ENCODE assay signal across 11 mouse cellular contexts in the genomic region with DNA sequence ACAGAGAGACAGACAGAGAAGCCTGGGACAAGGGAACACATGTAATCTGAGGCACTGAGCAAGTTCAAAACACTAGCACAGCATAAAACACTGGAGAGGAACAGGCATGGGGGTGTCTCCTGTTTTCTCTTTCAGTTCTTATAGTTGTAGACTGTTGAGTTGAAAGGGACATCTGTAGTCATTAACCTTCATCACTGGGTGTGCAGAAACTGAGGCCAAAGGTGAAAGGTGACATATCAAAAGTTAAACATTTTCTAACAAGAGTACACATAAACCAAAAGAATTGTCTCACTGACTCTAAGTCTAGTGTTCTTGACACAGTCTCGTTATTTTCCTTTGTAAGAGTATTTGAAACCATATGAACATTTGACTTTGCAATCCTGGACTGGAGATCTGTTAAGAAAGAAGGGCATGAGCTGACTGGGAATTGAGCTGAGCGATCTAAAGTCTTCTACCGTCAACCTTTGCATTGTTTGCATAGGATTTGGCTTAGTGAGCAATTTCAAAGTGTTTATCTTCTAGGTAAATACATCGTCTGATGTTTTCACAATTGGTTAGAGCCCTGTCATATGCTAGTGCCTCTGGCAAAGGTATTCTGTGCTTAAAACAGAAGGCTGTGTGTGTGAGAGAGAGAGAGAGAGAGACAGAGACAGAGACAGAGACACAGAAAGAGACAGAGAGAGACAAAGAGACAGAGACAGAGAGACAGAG.
"Had no signal": no experiment of that assay in that cellular context is flagged by ENCODE, and none has a peak within 500 bp of the region (broad histone marks: within the 10 kb centered on the region; RNA-seq: fewer than 3 reads in every experiment).

No protein-coding gene starts in this region.

- H3K9ac ChIP-seq: hindbrain, embryonic 12.5 days; limb, embryonic 15.5 days; neural tube, embryonic 15.5 days had no signal

- H3K27me3 ChIP-seq: hindbrain, embryonic 12.5 days; limb, embryonic 15.5 days; neural tube, embryonic 15.5 days had no signal

- H3K36me3 ChIP-seq: hindbrain, embryonic 12.5 days; limb, embryonic 15.5 days; neural tube, embryonic 15.5 days had no signal

- DNase-seq: layer of hippocampus, postnatal 36 days; lung, adult 18-20 months; midbrain, embryonic 14.5 days; thymus, adult 2 months; thymus, postnatal 25 days had no signal

- H3K4me3 ChIP-seq: hindbrain, embryonic 12.5 days; limb, embryonic 15.5 days; myocyte; neural tube, embryonic 15.5 days had no signal

- H3K4me2 ChIP-seq: hindbrain, embryonic 12.5 days; limb, embryonic 15.5 days; neural tube, embryonic 15.5 days had no signal

- H3K27ac ChIP-seq: hindbrain, embryonic 12.5 days; limb, embryonic 15.5 days; neural tube, embryonic 15.5 days had no signal

- ATAC-seq: hindbrain, embryonic 16.5 days; inflammation-experienced regulatory T-cells, adult 6 months had no signal

- H3K9me3 ChIP-seq: hindbrain, embryonic 12.5 days; limb, embryonic 15.5 days; neural tube, embryonic 15.5 days had no signal
